Mouse (Mus musculus) gastrocnemius, postnatal 4 days (tissue): ENCODE results near the gene Upk1a. TPM values are rescaled to one million over a fixed set of nuclear protein-coding genes. Genes with fewer than 3 reads are reported as not detected.

Experiments used
- microRNA-seq: library from miRNA; unstranded; fragments of <30 nt; microRNA quantifications from one replicate; pipeline ENCODE4 v1.2.0, GENCODE M21; 2021
- total RNA-seq, 2 experiments: library from RNA; stranded (reverse); gene quantifications; 2 replicates each; pipeline ENCODE4 v1.2.3; 2021

Upk1a gene
- total RNA-seq, 2 experiments from 2014 or later: 0.32 to 0.67 TPM

Small RNAs within 50 kb of the gene (microRNA-seq; reads per million reads assigned to microRNA genes)
- not detected for gene Mir3569

Other genes starting within 250 kb of the Upk1a start
- gene Tyrobp, start 199.1 kb downstream of the Upk1a start, total RNA-seq: 10 to 100 TPM; 24.9 to 33.3 TPM
- under 1 TPM in 1 of 2 experiments, not detected in 1; 0.74 TPM for gene Hcst, start 193.0 kb downstream of the Upk1a start, total RNA-seq
- gene Nfkbid, start 191.1 kb downstream of the Upk1a start, total RNA-seq: under 1 TPM; 0.56 to 0.67 TPM
- gene Aplp1, start 167.3 kb downstream of the Upk1a start, total RNA-seq: 1 to 10 TPM; 3.5 to 4.2 TPM
- gene Kirrel2, start 155.2 kb downstream of the Upk1a start, total RNA-seq: under 1 TPM; 0.39 to 0.93 TPM
- gene Nphs1, start 154.5 kb downstream of the Upk1a start, total RNA-seq: not detected
- under 1 TPM in 1 of 2 experiments, not detected in 1; 0.44 TPM for gene Prodh2, start 119.2 kb downstream of the Upk1a start, total RNA-seq
- gene Arhgap33, start 77.8 kb downstream of the Upk1a start, total RNA-seq: 1 to 10 TPM; 9.6 to 9.8 TPM
- 100 to 1,000 TPM; 182 to 186 TPM for gene Hspb6, start 60.7 kb downstream of the Upk1a start, total RNA-seq
- gene Proser3, start 60.5 kb downstream of the Upk1a start, total RNA-seq: 10 to 100 TPM; 10.1 to 10.4 TPM
- 10 to 100 TPM; 17.3 to 18.6 TPM for gene Lin37, start 53.0 kb downstream of the Upk1a start, total RNA-seq
- gene U2af1l4, start 49.5 kb downstream of the Upk1a start, total RNA-seq: 10 to 100 TPM; 55.6 to 62.4 TPM
- 1 to 10 TPM; 2.6 to 2.9 TPM for gene Gm49396, start 49.5 kb downstream of the Upk1a start, total RNA-seq
- 100 to 1,000 TPM in 1 of 2 experiments, 10 to 100 TPM in 1; 87.0 to 103 TPM for gene Psenen, start 49.2 kb downstream of the Upk1a start, total RNA-seq
- 1 to 10 TPM; 1.5 to 1.7 TPM for gene Igflr1, start 47.4 kb downstream of the Upk1a start, total RNA-seq
- gene Kmt2b, start 24.1 kb downstream of the Upk1a start, total RNA-seq: 10 to 100 TPM; 34.0 to 34.2 TPM
- not detected for gene Zbtb32, start 13.9 kb downstream of the Upk1a start, total RNA-seq
- 1,000 to 10,000 TPM; 1,025 to 1,032 TPM for gene Cox6b1, start 13.3 kb upstream of the Upk1a start, total RNA-seq
- gene Etv2, start 23.0 kb upstream of the Upk1a start, total RNA-seq: not detected
- 10 to 100 TPM; 54.6 to 56.2 TPM for gene Rbm42, start 37.5 kb upstream of the Upk1a start, total RNA-seq
- gene Haus5, start 52.1 kb upstream of the Upk1a start, total RNA-seq: 10 to 100 TPM in 1 of 2 experiments, 1 to 10 TPM in 1; 7.1 to 10.4 TPM
- gene Pmis2, start 58.8 kb upstream of the Upk1a start, total RNA-seq: not detected
- gene 2200002J24Rik, start 86.1 kb upstream of the Upk1a start, total RNA-seq: not detected
- gene Atp4a, start 99.4 kb upstream of the Upk1a start, total RNA-seq: not detected
- gene Tmem147, start 116.7 kb upstream of the Upk1a start, total RNA-seq: 100 to 1,000 TPM; 144 to 145 TPM
- not detected for gene Gapdhs, start 130.8 kb upstream of the Upk1a start, total RNA-seq
- gene Sbsn, start 138.6 kb upstream of the Upk1a start, total RNA-seq: 1 to 10 TPM; 4.1 to 4.6 TPM
- gene Dmkn, start 150.9 kb upstream of the Upk1a start, total RNA-seq: 1 to 10 TPM in 1 of 2 experiments, under 1 TPM in 1; 0.86 to 1.2 TPM
- 10 to 100 TPM; 13.2 to 13.9 TPM for gene Krtdap, start 175.0 kb upstream of the Upk1a start, total RNA-seq
- 1 to 10 TPM; 1.8 to 2.5 TPM for gene Ffar2, start 210.9 kb upstream of the Upk1a start, total RNA-seq
- not detected for gene Ffar3, start 243.3 kb upstream of the Upk1a start, total RNA-seq
- gene Ffar1, start 248.7 kb upstream of the Upk1a start, total RNA-seq: not detected